Mouse (Mus musculus): ENCODE results near the gene Homer2. TPM values are rescaled to one million over a fixed set of nuclear protein-coding genes. Genes with fewer than 3 reads are reported as not detected.

Gene Homer2
- total and polyA plus RNA-seq, 3 experiments: 0.08 TPM; not detected in 2

DNA sequence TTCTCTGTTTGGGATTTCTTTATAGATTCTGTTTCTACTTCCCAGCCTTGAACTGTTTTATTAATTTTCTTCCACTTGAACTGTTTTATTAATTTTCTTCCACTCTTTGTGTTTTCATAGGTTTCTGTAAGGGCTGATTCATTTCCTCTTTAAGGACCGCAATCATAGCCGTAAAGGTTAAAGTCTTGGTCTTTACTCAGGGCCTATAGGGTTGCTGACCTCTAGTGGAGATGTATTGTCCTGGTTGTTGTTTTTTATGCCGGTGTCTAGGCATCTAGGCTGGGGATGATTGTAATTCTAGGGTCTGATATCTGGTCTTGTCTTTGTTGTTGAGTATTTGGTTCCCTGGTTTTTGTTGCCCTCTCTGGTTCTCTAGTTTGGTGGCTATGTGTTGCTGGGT, 123.8 kb downstream of the Homer2 start:
- Histone ChIP-seq H3K4me2 (ENCODE audit: insufficient read depth, low read depth, poor library complexity, severe bottlenecking) (no peak overlapping the region), H3K79me2 (replicated peaks; ENCODE audit: control insufficient read depth, extremely low read depth, insufficient read depth, poor library complexity, severe bottlenecking) (no peaks in the 10 kb centered on the region; the same call in 1 of the 2 replicates), H3K9ac (ENCODE audit: insufficient read depth, low read depth) (no peak overlapping the region), H3K27ac (ENCODE audit: insufficient read depth, low read depth) (no peak overlapping the region), H3K4me3 (replicated peaks in 1 of 3; ENCODE audit: low read depth in 2 of 3, low read length in 2 of 3, poor library complexity in 1 of 3) (no peak overlapping the region), H3K9me3 (replicated peaks; ENCODE audit: low read length) (peaks cover 13% of the 10 kb centered on the region), H3K27me3 (replicated peaks) (no peaks in the 10 kb centered on the region), H3K4me1 (ENCODE audit: control insufficient read depth in 1 of 2, insufficient read depth in 2 of 2) (no peaks in the 10 kb centered on the region), H3K36me3 (replicated peaks in 1 of 2; ENCODE audit: control insufficient read depth in 1 of 2, insufficient read depth in 1 of 2, low read length in 1 of 2) (peaks cover 41 to 66% of the 10 kb centered on the region in 2 experiments)
- TF ChIP-seq JUND (conservative IDR thresholded peaks at IDR 0.05; ENCODE audit: low read depth, low read length) (no peak), TBP (conservative IDR thresholded peaks at IDR 0.05; ENCODE audit: low read depth, low read length) (no peak), CTCF (conservative IDR thresholded peaks at IDR 0.05 in 1 of 2, IDR thresholded peaks at IDR 0.05 in 1 of 2; ENCODE audit: low read depth in 2 of 2, low read length in 2 of 2) (peak in 1 of 2 experiments; percentile 30; a peak in 2 of 4 replicates)
- dilution Hi-C loops (cut with MboI; ENCODE audit: extremely low pct_ligation_motif_present, extremely low pct_unique_long_range_greater_than_20kb, low sequenced_read_pairs): no loop called here
- in situ Hi-C loops (cut with MboI; ENCODE audit: low pct_ligation_motif_present, low pct_unique_long_range_greater_than_20kb, low sequenced_read_pairs): no loop called here
- no peak for DNase-seq (ENCODE audit: extremely low read depth)

DNA sequence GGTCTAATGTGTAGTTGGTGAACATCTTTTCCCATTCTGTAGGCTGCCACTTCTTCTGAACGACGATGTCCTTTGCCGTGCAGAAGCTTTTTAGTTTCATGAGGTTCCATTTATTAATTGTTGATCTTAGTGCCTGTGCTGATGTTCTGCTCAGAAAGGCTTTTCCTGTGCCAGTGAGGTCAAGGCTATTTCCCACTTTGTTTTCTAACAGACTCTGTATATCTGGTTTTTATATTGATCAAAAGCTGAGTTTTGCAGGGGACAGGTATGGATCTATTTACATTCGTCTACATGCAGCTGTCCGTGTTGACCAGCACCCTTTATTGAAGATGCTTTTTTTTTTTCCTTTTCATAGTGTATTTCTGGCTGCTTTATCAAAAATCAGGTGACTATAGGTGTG, 128.0 kb downstream of the Homer2 start:
- Histone ChIP-seq H3K79me2 (replicated peaks; ENCODE audit: control insufficient read depth, extremely low read depth, insufficient read depth, poor library complexity, severe bottlenecking) (peaks cover 3% of the 10 kb centered on the region), H3K4me1 (ENCODE audit: control insufficient read depth in 1 of 2, insufficient read depth in 2 of 2) (peaks cover 0 to 4% of the 10 kb centered on the region in 2 experiments; a peak in 2 of 4 replicates), H3K4me3 (replicated peaks in 1 of 3; ENCODE audit: low read depth in 2 of 3, low read length in 2 of 3, poor library complexity in 1 of 3) (no peak overlapping the region), H3K9ac (ENCODE audit: insufficient read depth, low read depth) (no peak overlapping the region), H3K4me2 (ENCODE audit: insufficient read depth, low read depth, poor library complexity, severe bottlenecking) (no peak overlapping the region), H3K27ac (ENCODE audit: insufficient read depth, low read depth) (no peak overlapping the region), H3K36me3 (replicated peaks in 1 of 2; ENCODE audit: control insufficient read depth in 1 of 2, insufficient read depth in 1 of 2, low read length in 1 of 2) (peaks cover 42 to 65% of the 10 kb centered on the region in 2 experiments), H3K9me3 (replicated peaks; ENCODE audit: low read length) (no peaks in the 10 kb centered on the region), H3K27me3 (replicated peaks) (no peaks in the 10 kb centered on the region)
- no peak for DNase-seq (ENCODE audit: extremely low read depth)
- dilution Hi-C loops (cut with MboI; ENCODE audit: extremely low pct_ligation_motif_present, extremely low pct_unique_long_range_greater_than_20kb, low sequenced_read_pairs): no loop called here
- in situ Hi-C loops (cut with MboI; ENCODE audit: low pct_ligation_motif_present, low pct_unique_long_range_greater_than_20kb, low sequenced_read_pairs): no loop called here
- TF ChIP-seq MAZ (IDR thresholded peaks at IDR 0.05; ENCODE audit: low read depth, low read length): no peak
- no peak for TF ChIP-seq RCOR1 (conservative IDR thresholded peaks at IDR 0.05; ENCODE audit: low read depth, low read length)
- no peak for TF ChIP-seq CHD1 (IDR thresholded peaks at IDR 0.05; ENCODE audit: low read depth, low read length)
- TF ChIP-seq MXI1 (IDR thresholded peaks at IDR 0.05; ENCODE audit: low read depth, low read length): no peak
- TF ChIP-seq JUN (IDR thresholded peaks at IDR 0.05; ENCODE audit: insufficient read depth, low read depth, low read length): no peak
- TF ChIP-seq RAD21 (IDR thresholded peaks at IDR 0.05; ENCODE audit: low read depth, low read length): no peak
- TF ChIP-seq ZNF384 (IDR thresholded peaks at IDR 0.05; ENCODE audit: low read depth, low read length): no peak

DNA sequence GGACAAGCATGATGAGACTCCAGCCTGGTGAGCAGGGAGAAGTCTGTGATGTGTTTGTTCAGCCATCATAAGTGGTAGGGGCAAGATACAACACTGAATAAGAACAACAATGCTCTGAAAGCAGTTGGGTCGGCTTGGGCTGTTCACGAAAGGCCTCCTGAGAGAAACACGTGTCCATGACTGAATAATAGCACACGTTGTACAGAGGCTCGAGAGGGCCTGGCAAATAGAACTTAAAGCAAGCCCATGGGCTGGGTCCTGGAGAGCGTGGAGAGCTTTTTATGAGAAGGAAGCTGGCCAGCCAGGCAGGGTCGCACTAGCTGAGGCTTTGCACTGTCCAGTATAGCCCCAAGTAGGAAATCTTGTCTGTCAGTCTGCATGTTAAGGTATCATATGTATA, 128.9 kb downstream of the Homer2 start:
- Histone ChIP-seq H3K4me3 (replicated peaks in 1 of 3; ENCODE audit: low read depth in 2 of 3, low read length in 2 of 3, poor library complexity in 1 of 3) (no peak overlapping the region), H3K27me3 (replicated peaks) (no peaks in the 10 kb centered on the region), H3K9me3 (replicated peaks; ENCODE audit: low read length) (no peaks in the 10 kb centered on the region), H3K36me3 (replicated peaks in 1 of 2; ENCODE audit: control insufficient read depth in 1 of 2, insufficient read depth in 1 of 2, low read length in 1 of 2) (peaks cover 36 to 61% of the 10 kb centered on the region in 2 experiments), H3K9ac (ENCODE audit: insufficient read depth, low read depth) (no peak overlapping the region), H3K79me2 (replicated peaks; ENCODE audit: control insufficient read depth, extremely low read depth, insufficient read depth, poor library complexity, severe bottlenecking) (peaks cover 9% of the 10 kb centered on the region), H3K27ac (ENCODE audit: insufficient read depth, low read depth) (no peak overlapping the region), H3K4me2 (ENCODE audit: insufficient read depth, low read depth, poor library complexity, severe bottlenecking) (no peak overlapping the region), H3K4me1 (ENCODE audit: control insufficient read depth in 1 of 2, insufficient read depth in 2 of 2) (peaks cover 0 to 11% of the 10 kb centered on the region in 2 experiments; a peak in 2 of 4 replicates)
- in situ Hi-C loops (cut with MboI; ENCODE audit: low pct_ligation_motif_present, low pct_unique_long_range_greater_than_20kb, low sequenced_read_pairs): no loop called here
- dilution Hi-C loops (cut with MboI; ENCODE audit: extremely low pct_ligation_motif_present, extremely low pct_unique_long_range_greater_than_20kb, low sequenced_read_pairs): no loop called here
- TF ChIP-seq E2F4 (IDR thresholded peaks at IDR 0.05; ENCODE audit: insufficient replicate concordance, low read depth, low read length) (no peak), CHD2 (IDR thresholded peaks at IDR 0.05; ENCODE audit: low read length) (no peak), ETS1 (conservative IDR thresholded peaks at IDR 0.05; ENCODE audit: low read depth, low read length) (no peak), ZNF384 (IDR thresholded peaks at IDR 0.05; ENCODE audit: low read depth, low read length) (no peak), HCFC1 (IDR thresholded peaks at IDR 0.05; ENCODE audit: low read depth, low read length) (no peak), SMC3 (IDR thresholded peaks at IDR 0.05; ENCODE audit: low read depth, low read length) (no peak), CHD1 (IDR thresholded peaks at IDR 0.05; ENCODE audit: low read depth, low read length) (no peak), ZMIZ1 (IDR thresholded peaks at IDR 0.05; ENCODE audit: low read depth, low read length) (no peak), POLR2A (IDR thresholded peaks at IDR 0.05; ENCODE audit: low read depth, low read length) (no peak), SIN3A (IDR thresholded peaks at IDR 0.05; ENCODE audit: low read length) (no peak)
- no peak for DNase-seq (ENCODE audit: extremely low read depth)
